Mouse (Mus musculus) right cerebral cortex, postnatal 10 days (tissue): ENCODE results near the gene Nudt6.

Experiments
- DNase-seq, 2 experiments: peaks; one replicate each; pipeline ENCODE4 v3.0.0; 2021; ENCODE audit warnings: low spot score in 2 of 2

Nudt6 gene

DNA sequence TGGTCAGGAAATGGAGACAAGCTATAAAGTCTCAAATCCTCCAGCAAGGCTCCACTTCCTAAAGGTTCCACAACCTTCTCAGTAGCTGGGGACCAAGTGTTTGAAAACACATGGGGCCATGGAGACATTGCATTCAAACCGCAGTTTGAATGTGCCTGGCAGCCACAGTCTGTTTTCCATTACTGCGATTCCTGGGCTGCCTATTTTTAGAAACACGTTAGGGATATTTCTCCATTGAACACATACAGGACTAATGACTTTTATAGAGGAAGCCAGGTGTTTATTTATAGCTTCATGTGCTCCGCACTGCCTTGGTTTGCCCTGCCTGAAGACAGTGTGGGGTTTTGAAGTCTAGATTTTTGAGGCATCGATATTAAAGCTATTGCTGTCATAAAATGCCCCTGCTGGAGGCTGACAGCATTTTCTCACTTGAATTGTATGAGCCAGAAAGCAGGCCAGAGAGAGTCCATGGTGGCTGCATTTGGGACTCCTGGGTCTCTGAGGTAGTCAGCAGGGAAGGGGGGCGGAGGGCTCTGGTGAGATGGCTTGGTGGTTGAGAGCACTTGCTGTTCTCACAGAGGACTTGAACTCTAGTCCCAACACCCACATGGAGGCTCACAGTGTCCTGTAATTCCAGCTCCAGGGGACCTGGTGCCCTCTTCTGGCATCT lies 36.8 kb downstream of the Nudt6 start:
- DNase-seq = no peak

- DNase-seq = no peak
Measured at GRCm38 (mm10) chr3:37381457-37381856, 38.6 kb downstream of the Nudt6 start.

- DNase-seq = peak; percentile 33 to 60
Measured at GRCm38 (mm10) chr3:37379930-37380881, 39.8 kb downstream of the Nudt6 start.

- no peak for DNase-seq
Measured at GRCm38 (mm10) chr3:37379201-37379600, 40.8 kb downstream of the Nudt6 start.

DNA sequence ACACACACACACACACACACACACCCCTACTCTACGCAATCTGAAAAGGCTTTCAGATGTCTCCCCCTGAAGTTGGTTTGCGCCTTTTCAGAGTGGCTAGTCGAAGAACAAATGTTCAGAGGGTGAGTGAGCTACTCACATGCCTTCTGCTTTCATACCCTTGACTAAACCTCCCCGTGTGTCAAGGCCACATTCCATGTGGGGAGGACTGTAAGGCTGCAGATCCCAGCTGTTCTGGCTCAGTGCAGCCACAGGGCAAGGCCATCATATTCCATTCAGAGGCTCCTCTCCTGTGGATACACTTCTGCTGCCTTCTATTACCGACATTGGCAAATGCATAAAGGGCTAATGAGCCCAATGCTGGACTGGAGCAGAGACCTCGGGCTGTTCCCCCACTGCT lies 41.6 kb downstream of the Nudt6 start:
- DNase-seq = no peak

DNA sequence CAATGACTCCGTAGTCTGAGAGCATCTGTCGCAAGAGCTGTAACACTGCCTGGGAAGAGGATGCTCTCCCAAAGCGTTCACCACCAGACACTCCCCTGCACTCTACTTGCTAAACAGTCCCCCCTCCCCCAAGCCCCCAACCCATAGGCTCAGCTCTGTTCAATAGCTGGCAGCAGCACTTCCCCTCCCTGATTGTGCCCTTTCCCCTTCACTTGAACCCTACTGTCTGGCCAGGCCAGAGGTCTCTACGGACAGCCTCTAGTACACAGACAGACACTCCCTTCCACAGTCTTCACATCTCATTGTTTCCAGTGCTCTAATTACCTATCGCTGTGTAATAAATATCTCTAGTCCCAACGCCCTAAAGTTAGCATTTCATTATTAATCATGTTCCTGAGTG lies 42.1 kb downstream of the Nudt6 start:
- no peak for DNase-seq

GRCm38 (mm10) chr3:37373712-37374111 lies 46.3 kb downstream of the Nudt6 start:
- no peak for DNase-seq

DNA sequence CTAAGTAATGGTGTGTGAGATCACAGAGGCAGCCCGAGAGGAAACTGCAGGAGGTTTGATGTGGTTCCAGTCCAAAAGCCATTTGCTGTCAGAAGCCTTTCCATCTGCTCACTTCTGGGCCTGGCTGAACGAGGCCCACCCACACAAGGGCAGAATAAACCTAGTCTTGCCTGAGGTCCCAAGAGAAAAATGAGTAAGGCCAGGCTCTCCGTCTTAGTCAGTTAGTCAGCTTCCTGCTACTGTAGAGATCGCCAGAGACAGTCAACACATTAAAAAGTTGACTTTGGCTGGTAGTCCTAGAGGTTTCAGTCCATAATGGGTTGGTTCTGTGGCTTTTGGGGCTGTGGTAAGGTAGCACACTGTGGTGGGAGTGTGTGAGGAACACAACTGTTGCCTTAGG lies 49.6 kb downstream of the Nudt6 start:
- no peak for DNase-seq

DNA sequence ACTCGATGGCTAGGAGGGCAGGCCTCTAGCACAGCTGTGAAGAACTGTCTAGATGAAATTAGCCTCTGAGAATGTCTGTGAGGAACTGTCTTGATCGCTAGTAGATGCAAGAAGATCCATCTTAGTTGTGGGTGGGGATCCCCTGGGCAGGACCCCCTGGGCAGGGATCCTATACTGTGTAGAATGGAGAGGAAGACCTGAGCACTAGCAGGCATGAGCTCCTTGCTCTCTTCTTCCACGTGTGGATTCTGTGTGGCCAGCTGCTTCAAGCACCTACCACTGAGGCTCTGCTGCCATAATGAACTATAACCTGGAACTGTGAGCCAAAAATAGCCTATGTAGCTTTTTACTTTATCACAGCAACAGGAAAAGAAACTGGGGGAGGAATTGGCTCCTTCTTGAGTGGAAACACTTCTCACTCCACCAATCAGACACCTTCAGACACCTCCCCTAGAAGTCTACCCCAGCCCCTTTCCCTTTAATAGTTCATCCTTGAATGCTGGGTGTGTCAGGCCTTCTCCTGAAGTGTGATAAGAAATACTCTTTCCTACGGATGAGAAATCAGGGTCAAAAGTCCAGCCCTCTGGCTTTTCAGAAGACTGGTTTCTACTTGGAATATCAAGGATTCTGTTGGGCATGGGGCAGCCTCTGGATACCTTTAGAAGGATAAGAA lies 53.5 kb downstream of the Nudt6 start:
- DNase-seq = no peak

DNA sequence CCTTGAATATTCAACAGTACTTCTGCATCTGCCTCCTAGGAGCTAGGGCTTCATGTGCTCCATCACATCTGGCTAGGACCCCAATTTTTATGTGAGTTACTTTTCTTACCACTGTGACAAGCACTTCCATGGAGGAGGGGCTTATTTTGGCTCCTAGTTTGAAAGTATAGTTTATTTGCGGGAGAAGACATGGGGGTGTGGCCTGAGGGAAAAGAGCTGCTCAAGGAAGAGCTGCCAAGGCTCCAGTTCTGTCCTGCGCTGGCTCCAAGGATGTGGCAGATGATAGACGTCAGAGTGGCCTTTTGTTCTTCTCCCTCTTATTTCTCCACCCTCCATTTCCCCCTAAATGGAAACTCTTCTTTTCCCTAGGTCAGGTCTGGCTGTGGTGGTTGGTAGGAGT lies 54.0 kb downstream of the Nudt6 start:
- no peak for DNase-seq

DNA sequence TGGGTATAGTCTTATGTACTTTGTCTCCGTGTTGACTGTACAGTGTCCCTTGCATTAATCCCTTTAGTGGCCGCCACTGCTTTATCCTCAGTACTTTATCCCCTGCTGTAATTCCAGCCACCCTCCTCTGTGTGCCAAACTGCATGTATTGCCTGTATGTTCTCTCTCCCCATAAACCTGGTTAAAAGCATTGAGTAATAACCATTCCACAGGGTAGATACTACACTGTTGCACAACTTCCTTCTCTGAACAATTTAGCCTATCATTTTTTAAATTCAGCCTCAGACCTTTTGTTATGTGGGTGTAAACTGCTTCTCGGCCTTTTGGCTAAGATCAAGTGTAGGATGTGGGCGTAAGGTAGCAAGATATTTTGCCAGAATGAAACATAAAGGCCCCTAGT lies 54.9 kb downstream of the Nudt6 start:
- DNase-seq = no peak

DNA sequence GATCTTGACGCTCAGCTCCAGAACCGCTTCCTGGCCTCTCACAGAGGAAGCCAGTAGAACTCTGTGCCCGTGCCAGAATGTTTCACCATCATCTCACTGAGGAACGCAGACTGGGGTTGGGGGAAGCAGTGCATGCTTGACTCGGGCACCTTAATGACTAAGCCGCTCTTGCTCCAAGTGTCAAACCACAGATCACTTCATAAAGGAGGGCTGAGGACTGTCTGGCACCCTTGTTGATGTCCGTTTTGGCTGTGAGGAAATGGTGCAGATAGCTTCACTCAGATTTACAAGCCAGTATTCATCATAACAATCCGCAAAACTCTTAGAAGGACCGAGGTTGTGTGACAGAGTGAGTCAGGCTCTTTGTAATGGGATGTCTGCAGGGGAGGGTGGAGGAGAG lies 59.3 kb downstream of the Nudt6 start:
- DNase-seq = no peak
